Mouse (Mus musculus) liver, embryonic 15.5 days (tissue): ENCODE measurements around the gene Ypel4. TPM values are rescaled to one million over a fixed set of nuclear protein-coding genes. Genes with fewer than 3 reads are reported as not detected.
"Not testable (repeated sequence)": the region's sequence is repeated elsewhere in the genome, so short reads cannot be mapped to it uniquely, and the experiment has no call there.

ENCODE experiments used
- ATAC-seq: fragments of 200-750 bp; cut with Nextera tagmentation; 2 replicates; pipeline ENCODE4 v1.8.0; 2017; ENCODE audit warnings: moderate number of reproducible peaks, mild to moderate bottlenecking, moderate library complexity; ENCODE audit not compliant: insufficient read depth
- H3K27ac ChIP-seq: fragments of 300-500 bp; sonication (generic); replicated peaks from 2 replicates; pipeline ENCODE4 v1.5.1; 2015; ENCODE audit warnings: mild to moderate bottlenecking, inconsistent platforms
- H3K27me3 ChIP-seq: fragments of 300-500 bp; sonication (generic); 2 replicates; pipeline ENCODE4 v1.6.1; 2015; ENCODE audit warnings: mild to moderate bottlenecking, inconsistent platforms
- H3K36me3 ChIP-seq: fragments of 300-500 bp; sonication (generic); replicated peaks from 2 replicates; pipeline ENCODE4 v1.6.1; 2015; ENCODE audit warnings: moderate library complexity, mild to moderate bottlenecking, inconsistent platforms
- H3K4me1 ChIP-seq: fragments of 300-500 bp; sonication (generic); replicated peaks from 2 replicates; pipeline ENCODE4 v1.6.1; 2015; ENCODE audit warnings: inconsistent platforms
- H3K4me2 ChIP-seq: fragments of 300-500 bp; sonication (generic); 2 replicates; pipeline ENCODE4 v1.6.1; 2015; ENCODE audit warnings: moderate library complexity, mild to moderate bottlenecking, inconsistent platforms
- H3K4me3 ChIP-seq: fragments of 300-500 bp; sonication (generic); replicated peaks from 2 replicates; pipeline ENCODE4 v1.5.1; 2015; ENCODE audit warnings: mild to moderate bottlenecking, inconsistent platforms
- H3K9ac ChIP-seq: fragments of 300-500 bp; sonication (generic); 2 replicates; pipeline ENCODE4 v1.6.1; 2015; ENCODE audit warnings: moderate library complexity, mild to moderate bottlenecking, inconsistent platforms
- H3K9me3 ChIP-seq: fragments of 300-500 bp; sonication (generic); replicated peaks from 2 replicates; pipeline ENCODE4 v1.6.1; 2016; ENCODE audit warnings: inconsistent platforms
- WGBS: fragments of 180-500 bp; shearing (Covaris S2); methylation state at CpG from one replicate; pipeline ENCODE4 v1.1.7; 2015; ENCODE audit warnings: mixed read lengths; ENCODE audit not compliant: insufficient replicate concordance; 5-methylcytosine and 5-hydroxymethylcytosine counted together
- polyA plus RNA-seq: library from polyadenylated mRNA; unstranded; fragments of >200 nt; fragmentation: Nextera tagmentation; extraction: Ambion mirVana; gene quantifications from 2 replicates; pipeline ENCODE4 v1.2.1, GENCODE M21; 2015

Gene Ypel4
- polyA plus RNA-seq, 1 experiment from 2014 or later = 66.9 TPM

DNA sequence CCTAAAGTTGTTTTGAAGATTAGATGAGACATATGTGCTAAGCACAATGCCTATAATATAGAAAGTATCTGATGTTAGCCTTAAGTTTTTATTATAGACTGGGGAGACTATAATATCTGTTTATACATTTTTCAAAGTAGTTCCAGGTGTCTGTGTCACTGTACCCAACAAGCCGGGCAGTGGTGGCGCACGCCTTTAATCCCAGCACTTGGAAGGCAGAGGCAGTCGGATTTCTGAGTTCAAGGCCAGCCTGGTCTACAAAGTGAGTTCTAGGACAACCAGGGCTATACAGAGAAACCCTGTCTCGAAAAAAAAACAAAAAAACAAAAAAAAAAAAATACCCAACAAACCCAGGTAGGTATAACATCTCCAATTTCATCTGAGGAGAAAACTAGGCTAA is 5.7 kb upstream of the Ypel4 start:
- H3K9ac ChIP-seq, H3K27me3 ChIP-seq, H3K9me3 ChIP-seq, ATAC-seq: not testable (repeated sequence)
- peak overlapping the region; percentile 67; the same call in 1 of the 2 replicates for H3K4me3 ChIP-seq
- 78% methylated on average over 5 of the region's 5 CpGs for WGBS
- H3K4me2 ChIP-seq = peak overlapping the region; percentile 81
- H3K36me3 ChIP-seq = peaks cover 31% of the 10 kb centered on the region
- H3K4me1 ChIP-seq = peaks cover 84% of the 10 kb centered on the region
- peak overlapping the region; percentile 94 for H3K27ac ChIP-seq

DNA sequence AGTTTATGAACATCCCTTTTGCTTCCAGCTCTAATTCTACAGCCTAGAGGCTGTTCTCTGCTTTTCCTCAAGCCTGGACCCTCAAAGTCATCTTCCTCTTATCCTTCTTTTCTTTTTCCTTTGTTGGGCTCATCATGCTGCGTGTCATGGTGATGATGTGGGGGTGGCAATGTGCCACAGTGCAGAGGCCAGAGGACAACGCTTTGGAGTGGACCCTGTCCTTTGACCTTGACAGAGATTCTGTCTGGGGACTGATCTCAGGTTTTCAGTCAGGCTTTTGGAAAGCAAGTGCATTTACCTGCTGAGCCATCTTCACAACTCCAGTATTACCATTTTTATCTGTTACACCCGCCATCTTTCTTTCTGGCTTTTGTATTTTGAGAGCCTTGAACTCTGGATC is 2.7 kb upstream of the Ypel4 start:
- Histone ChIP-seq H3K4me2 (no peak overlapping the region), H3K27me3 (peaks cover 11% of the 10 kb centered on the region; the same call in 1 of the 2 replicates), H3K27ac (peak overlapping the region; percentile 98), H3K9ac (no peak overlapping the region), H3K4me3 (no peak overlapping the region), H3K36me3 (peaks cover 5% of the 10 kb centered on the region), H3K4me1 (peaks cover 83% of the 10 kb centered on the region), H3K9me3 (no peaks in the 10 kb centered on the region)
- 84% methylated on average over 3 of the region's 3 CpGs for WGBS
- no peak for ATAC-seq

DNA sequence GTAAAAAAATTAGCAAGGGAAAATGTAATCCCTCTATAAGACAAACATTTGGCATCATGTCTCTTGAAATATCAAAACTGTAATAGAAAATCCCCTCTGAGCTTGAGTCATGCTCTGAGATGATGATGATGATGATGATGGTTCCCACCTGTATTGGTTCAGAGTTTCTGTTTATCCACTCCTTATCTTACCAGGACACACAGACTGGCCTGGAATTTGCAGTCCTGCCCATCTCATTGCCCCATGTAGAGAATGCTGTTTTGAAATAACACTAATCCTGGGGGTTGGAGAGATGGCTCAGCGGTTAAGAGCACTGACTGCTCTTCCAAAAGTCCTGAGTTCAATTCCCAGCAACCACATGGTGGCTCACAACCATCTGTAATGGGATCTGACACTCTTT is 1.5 kb upstream of the Ypel4 start:
- 79% methylated on average over 1 of the region's 1 CpGs for WGBS
- Histone ChIP-seq H3K27me3 (peaks cover 22% of the 10 kb centered on the region), H3K4me2 (peak overlapping the region; percentile 82), H3K36me3 (peaks cover 16% of the 10 kb centered on the region), H3K4me3 (no peak overlapping the region), H3K9ac (peak overlapping the region; percentile 22; the same call in 1 of the 2 replicates), H3K4me1 (peaks cover 92% of the 10 kb centered on the region), H3K27ac (peak overlapping the region; percentile 98), H3K9me3 (no peaks in the 10 kb centered on the region)
- ATAC-seq = no peak

DNA sequence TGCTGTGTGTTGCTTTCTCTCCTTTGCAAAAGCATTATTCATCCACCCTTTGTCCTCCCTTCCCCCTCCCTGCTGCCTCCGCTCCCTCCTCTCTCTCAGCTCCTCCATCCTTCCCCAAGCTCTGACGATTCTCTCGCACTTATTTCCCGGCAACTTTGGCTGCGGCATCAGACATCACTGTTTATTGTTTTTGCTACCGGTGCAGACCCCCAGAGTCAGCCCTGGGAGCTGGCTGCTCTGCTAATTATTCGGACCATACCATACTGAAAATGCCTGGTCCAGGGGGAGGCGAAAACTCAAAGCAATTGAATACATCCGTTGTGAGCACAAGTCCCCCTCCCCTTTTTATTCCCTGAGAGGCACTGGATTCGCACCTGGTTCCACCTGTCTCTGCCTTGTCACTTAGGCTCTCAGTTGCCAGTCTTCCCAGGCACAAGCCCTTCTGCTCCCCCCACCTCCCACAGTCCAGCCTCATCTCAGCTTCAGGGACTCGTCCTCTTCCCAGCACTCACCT is 550 bp downstream of the Ypel4 start:
- H3K4me3 ChIP-seq = peak overlapping the region; percentile 66
- H3K27ac ChIP-seq = peak overlapping the region; percentile 98
- ATAC-seq = no peak
- H3K36me3 ChIP-seq = peaks cover 36% of the 10 kb centered on the region
- 1% methylated on average over 11 of the region's 11 CpGs for WGBS
- H3K4me2 ChIP-seq = peak overlapping the region; percentile 82
- H3K9ac ChIP-seq = peak overlapping the region; percentile 77
- no peaks in the 10 kb centered on the region for H3K9me3 ChIP-seq
- H3K27me3 ChIP-seq = peaks cover 26% of the 10 kb centered on the region
- H3K4me1 ChIP-seq = peaks cover 98% of the 10 kb centered on the region

DNA sequence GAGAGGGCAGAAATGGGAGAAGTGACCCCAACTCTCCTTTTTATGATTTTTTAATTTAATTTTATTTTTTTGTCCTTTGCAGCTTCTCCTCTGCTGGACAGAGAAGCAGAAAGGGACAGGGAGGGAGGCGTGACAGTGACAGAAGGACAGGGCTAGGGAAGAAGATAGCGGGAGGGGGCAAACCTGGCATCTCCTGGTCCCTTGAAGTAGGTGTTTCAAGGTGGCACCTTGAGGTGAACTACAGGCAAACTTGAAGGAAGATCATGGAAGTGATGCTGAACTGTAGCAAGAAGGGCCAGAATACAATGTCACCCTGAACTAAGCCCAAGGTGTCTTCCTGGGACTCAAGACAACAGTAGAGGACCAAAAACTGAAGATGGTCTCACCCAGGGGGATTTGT is 1.1 kb downstream of the Ypel4 start:
- Histone ChIP-seq H3K4me3 (peak overlapping the region; percentile 66), H3K36me3 (peaks cover 41% of the 10 kb centered on the region), H3K9ac (peak overlapping the region; percentile 77), H3K9me3 (no peaks in the 10 kb centered on the region), H3K27me3 (peaks cover 26% of the 10 kb centered on the region), H3K4me1 (peaks cover 98% of the 10 kb centered on the region), H3K4me2 (peak overlapping the region; percentile 82), H3K27ac (peak overlapping the region; percentile 98)
- WGBS = 2% methylated on average over 2 of the region's 2 CpGs
- ATAC-seq = peak; percentile 35

DNA sequence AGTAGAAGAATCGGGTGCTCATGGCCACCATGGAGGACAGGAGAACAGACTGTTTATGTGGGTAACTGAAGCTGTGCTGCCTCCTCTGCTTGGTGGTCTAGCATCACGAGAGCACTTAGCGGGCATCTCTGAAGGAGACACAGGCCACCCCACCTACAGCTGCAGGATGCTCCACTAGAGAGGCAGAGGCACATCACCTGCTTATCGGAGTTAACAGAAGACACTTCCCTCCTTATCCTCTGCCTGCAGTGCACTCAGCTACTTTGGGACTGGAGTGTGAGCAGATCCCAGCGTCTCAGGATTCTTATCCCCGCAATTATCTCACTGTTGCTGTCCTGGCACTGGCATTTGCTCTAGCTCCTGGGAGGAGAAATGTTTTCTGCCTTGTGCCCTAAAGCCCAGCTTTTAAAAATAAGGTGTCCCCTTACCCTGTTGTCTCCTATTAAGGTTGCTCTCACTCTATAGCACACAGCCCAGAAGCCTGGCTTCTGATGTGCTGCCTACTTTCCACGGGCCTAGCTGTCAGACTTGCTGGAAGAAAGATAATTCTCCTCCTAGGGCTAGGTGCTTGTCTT is 1.6 kb downstream of the Ypel4 start:
- H3K36me3 ChIP-seq = peaks cover 46% of the 10 kb centered on the region
- peaks cover 27% of the 10 kb centered on the region for H3K27me3 ChIP-seq
- no peaks in the 10 kb centered on the region for H3K9me3 ChIP-seq
- peaks cover 98% of the 10 kb centered on the region for H3K4me1 ChIP-seq
- H3K4me2 ChIP-seq = peak overlapping the region; percentile 82
- peak overlapping the region; percentile 77 for H3K9ac ChIP-seq
- H3K4me3 ChIP-seq = peak overlapping the region; percentile 66
- peak overlapping the region; percentile 98 for H3K27ac ChIP-seq
- 2% methylated on average over 7 of the region's 7 CpGs for WGBS
- peak; percentile 90 for ATAC-seq

DNA sequence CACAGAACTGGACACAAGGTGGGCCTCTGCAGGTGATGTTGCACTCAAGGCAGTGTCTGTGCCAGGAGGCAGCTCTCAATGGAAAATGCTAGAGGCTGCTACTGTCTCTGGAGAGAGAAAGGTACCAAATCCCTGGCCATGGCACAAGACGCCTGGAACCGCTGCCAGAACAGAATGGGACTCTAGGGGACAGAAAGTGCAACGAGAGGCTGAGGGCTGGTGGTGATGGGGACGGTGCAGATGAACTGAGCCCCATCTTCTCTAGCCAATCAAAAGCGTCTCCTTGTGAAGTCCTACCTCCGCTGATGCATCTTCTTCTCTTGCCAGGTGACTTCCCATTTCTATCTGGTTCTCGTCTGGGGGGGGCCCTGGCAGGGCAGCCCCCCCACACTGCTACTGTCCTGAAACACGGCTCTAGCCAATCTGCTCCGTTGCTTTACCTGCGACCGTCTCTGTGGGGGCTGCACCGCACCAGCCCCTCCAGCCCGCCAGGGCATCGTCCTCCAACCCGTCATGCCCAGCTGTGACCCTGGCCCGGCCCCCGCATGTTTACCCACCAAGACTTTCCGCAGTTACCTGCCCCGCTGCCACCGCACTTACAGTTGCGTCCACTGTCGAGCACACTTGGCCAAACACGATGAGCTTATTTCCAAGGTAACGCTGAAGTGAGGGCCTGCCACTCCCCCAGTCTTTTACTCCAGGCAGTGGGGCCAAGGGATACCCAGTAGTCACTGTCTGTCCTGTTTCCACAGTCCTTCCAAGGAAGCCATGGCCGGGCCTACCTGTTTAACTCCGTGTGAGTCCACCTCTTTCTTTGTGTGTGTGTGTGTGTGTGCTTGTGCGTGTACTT is 2.7 kb downstream of the Ypel4 start:
- no peak for ATAC-seq
- Histone ChIP-seq H3K4me2 (peak overlapping the region; percentile 82), H3K36me3 (peaks cover 54% of the 10 kb centered on the region), H3K27ac (peak overlapping the region; percentile 98), H3K4me1 (peaks cover 98% of the 10 kb centered on the region), H3K9ac (peak overlapping the region; percentile 77), H3K4me3 (peak overlapping the region; percentile 66), H3K27me3 (peaks cover 29% of the 10 kb centered on the region), H3K9me3 (no peaks in the 10 kb centered on the region)
- WGBS = 12% methylated on average over 27 of the region's 27 CpGs

DNA sequence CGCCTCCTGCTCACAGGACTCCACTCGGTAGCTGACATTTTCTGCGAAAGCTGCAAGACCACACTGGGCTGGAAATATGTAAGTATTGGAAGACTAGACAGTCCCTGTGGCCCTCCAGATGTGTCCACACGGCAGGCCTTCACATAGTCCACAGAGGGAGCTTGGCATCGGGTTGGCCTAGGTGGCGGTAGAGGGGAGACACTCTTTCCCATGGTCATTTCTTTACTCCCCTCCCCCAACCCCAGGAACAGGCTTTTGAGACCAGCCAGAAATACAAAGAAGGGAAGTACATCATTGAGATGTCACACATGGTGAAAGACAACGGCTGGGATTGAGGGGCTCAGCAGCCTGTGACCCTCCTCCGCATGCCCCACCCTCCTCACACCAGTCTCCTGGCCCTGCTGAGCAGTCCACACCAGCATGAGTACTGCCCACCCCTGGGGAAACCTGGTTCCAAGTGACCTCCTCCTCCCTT is 3.6 kb downstream of the Ypel4 start:
- Histone ChIP-seq H3K4me2 (peak overlapping the region; percentile 82), H3K9me3 (no peaks in the 10 kb centered on the region), H3K4me3 (peak overlapping the region; percentile 66), H3K27ac (peak overlapping the region; percentile 98), H3K36me3 (peaks cover 58% of the 10 kb centered on the region), H3K4me1 (peaks cover 98% of the 10 kb centered on the region), H3K9ac (peak overlapping the region; percentile 77), H3K27me3 (peaks cover 33% of the 10 kb centered on the region)
- 17% methylated on average over 8 of the region's 8 CpGs for WGBS
- no peak for ATAC-seq

DNA sequence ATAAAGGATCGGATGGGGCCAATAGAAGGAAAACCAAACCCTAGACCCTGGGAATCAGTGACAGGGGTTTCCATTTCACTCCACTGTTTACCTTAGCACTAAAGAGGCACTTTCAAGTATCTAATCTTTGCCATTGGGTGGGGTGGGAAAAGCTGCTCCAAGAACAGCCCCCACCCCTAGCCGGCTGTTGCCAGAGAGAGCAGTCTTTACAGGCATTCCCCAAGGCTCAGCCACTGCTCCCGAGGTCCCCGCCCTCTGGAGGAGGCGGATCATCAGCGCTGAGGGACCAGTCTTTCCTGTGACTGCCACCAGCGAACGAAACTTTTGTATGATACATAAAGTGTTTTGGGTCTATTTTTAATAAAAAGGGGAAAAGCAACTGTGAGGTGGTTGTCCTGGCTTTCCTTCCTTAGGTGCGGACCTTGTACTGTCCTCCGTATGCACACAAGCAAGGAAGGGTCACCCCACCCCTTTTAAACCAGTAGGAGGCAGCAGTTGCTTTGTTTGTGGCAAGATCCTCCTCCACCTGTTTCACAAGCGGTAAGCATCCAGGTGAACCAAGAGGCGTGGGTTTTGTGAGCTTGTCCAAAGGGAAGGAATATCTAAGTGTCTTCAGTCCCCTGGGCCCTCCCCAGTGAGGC is 4.5 kb downstream of the Ypel4 start:
- no peak for ATAC-seq
- H3K27ac ChIP-seq = peak overlapping the region; percentile 98
- peaks cover 58% of the 10 kb centered on the region for H3K36me3 ChIP-seq
- WGBS = 5% methylated on average over 12 of the region's 12 CpGs
- peak overlapping the region; percentile 66 for H3K4me3 ChIP-seq
- H3K4me1 ChIP-seq = peaks cover 98% of the 10 kb centered on the region
- peaks cover 41% of the 10 kb centered on the region for H3K27me3 ChIP-seq
- H3K9me3 ChIP-seq = no peaks in the 10 kb centered on the region
- peak overlapping the region; percentile 82 for H3K4me2 ChIP-seq
- H3K9ac ChIP-seq = peak overlapping the region; percentile 77; the same call in 1 of the 2 replicates

DNA sequence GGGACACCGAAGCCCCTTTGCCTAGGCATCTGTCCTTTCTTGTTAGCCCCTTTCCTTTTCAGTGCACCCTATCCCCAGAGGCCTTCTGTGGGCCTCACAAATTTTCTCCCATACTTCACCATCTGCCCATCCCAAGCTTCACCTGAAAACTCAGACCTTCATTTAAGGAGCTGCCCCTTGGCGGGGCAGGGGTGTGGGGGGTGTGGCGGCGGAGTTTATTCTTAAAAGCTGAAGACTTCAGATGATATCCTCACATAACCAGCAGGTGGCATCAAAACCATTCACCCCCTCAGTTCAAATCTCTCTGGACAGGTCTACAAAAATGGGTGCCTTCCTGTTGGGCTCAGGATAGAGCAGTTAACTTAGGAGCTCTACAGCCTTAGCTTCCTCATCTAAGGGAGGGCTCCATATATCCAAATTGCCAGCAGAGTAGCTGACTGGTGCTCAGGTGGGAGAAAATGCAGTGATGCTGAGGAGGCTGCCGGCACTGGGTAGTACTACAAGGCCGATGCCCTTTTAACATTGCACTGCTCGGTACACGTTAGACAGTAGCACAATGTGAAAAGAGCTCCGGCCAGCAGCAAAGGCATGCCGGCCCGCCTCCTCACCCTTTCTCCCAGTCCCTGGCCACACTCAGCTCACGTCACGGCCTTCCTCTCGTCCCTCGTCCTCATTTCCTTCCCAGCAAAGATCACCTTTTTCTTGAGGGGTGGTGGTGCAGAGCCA is 6.9 kb downstream of the Ypel4 start:
- Histone ChIP-seq H3K36me3 (peaks cover 58% of the 10 kb centered on the region), H3K9me3 (no peaks in the 10 kb centered on the region), H3K4me3 (no peak overlapping the region), H3K27ac (peak overlapping the region; percentile 85), H3K9ac (no peak overlapping the region), H3K4me1 (peaks cover 88% of the 10 kb centered on the region), H3K4me2 (0 out of 2 replicates have a peak overlapping the region, but pooled peaks have one; percentile 12), H3K27me3 (peaks cover 56% of the 10 kb centered on the region)
- ATAC-seq = no peak
- 72% methylated on average over 15 of the region's 15 CpGs for WGBS
